Mouse (Mus musculus) CH12F3 (cell line): ENCODE results near the gene Sema6b.
"Not testable (repeated sequence)": the region's sequence is repeated elsewhere in the genome, so short reads cannot be mapped to it uniquely, and the experiment has no call there.

ENCODE experiments used
- in situ Hi-C: fragments of 300-500 bp; cut with MboI; formaldehyde crosslinking; loops from 2 replicates; pipeline ENCODE4 v1.14.3; 2020; ENCODE audit warnings: low sequenced_read_pairs

The Sema6b gene

DNA sequence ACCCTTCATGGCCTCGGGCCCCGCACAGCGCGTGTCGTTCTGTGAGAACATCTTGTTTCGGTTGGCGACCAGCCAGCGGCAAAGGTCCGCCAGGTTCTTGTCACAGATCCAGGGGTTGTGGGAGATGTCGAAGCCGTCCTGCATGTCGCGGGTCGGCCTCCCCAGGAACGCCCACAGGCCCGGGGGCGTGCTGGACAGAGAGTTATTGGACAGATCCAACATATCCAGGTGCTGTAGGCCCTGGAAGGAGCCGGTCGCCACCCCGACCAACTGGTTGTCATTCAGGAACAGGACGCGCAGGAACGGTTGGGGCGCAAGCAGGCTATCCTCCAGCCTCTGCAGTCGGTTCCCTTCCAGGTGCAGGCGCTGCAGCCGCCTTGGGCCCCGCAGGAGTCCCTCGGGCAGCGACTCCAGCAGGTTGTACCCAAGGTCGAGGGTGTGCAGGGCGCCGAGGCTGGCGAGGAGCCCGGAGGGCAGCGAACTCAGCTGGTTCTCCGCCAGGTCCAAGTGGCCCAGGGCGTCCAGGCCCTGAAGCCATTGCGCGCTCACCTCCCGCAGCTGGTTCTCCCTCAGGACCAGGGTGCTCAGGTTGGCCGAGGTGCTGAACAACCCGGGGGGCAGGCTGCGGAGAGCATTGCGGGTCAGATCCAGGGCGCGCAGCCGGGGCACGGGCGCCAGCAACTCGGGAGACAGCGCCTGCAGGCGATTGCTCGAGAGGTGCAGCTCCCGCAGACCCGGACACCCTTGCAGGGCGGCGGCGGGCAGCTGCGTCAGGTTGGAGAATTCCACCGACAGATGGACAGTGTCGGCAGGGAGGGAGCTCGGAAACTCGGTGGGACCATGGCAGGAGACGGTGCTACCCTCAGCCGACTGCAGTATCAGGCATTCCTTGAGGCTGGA, 19.9 kb downstream of the Sema6b start:
- in situ Hi-C loops: no loop called here

GRCm38 (mm10) chr17:56119431-56119830, 20.7 kb downstream of the Sema6b start:
- in situ Hi-C loops: no loop called here

DNA sequence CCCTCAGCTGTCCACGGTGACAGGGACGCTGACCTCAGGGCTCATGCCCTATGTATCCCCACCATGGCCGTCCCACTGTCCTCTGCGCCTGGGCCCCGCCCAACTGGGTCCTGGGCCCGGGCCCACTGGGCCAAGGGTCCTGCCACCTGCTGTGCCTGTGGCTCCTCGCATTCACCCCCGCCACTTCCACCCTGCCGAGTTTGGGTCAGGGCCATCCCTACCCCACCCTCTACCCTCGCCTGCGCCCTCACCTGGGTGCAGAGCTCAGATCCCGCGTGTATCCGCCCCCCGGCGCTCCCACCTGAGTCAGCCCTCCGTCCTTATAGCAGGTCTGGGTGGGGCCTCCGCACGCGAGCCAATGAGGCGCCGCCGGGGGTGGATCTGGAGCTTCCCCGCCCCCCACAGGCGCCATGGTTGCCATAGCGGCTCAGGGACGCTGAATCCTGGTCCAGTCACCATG, 22.9 kb downstream of the Sema6b start, which contains the start of gene Plin5:
Gene Plin5 (minus strand): TSS at position 346 of the 460 bp plus-strand sequence.
- in situ Hi-C loops: no loop called here

GRCm38 (mm10) chr17:56116193-56116592, 23.9 kb downstream of the Sema6b start:
- in situ Hi-C loops: no loop called here

- in situ Hi-C loops: no loop called here
These were observed 27.4 kb downstream of the Sema6b start for GRCm38 (mm10) chr17:56112743-56113142.

GRCm38 (mm10) chr17:56111864-56112263, 28.3 kb downstream of the Sema6b start:
- in situ Hi-C loops: no loop called here

GRCm38 (mm10) chr17:56111021-56111420, 29.1 kb downstream of the Sema6b start:
- in situ Hi-C loops: no loop called here

DNA sequence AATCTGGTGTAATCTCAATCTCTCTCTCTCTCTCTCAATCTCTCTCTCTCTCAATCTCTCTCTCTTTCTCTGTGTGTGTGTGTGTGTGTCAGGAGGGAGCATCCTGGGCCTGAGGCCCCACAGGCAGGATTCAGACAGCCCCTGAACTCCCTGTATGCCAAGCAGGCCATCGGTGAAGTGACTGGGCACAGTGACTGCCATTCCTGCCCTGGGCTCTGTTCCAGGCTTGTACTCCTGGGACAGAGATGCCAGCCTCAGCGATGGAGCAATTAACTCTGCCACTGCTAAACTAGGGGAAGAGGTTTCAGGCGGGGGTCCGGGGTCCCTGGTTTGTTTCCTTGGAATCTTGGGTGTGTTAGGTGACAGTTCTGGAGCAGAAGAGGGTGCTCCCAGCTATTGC, 29.6 kb downstream of the Sema6b start:
- in situ Hi-C loops: no loop called here

GRCm38 (mm10) chr17:56109219-56110051, 30.7 kb downstream of the Sema6b start, which contains the start of gene Plin4:
Plin4 (minus strand) TSS chr17:56109803.
- in situ Hi-C loops: no loop called here

GRCm38 (mm10) chr17:56108334-56109044, 31.7 kb downstream of the Sema6b start:
- in situ Hi-C loops: no loop called here

DNA sequence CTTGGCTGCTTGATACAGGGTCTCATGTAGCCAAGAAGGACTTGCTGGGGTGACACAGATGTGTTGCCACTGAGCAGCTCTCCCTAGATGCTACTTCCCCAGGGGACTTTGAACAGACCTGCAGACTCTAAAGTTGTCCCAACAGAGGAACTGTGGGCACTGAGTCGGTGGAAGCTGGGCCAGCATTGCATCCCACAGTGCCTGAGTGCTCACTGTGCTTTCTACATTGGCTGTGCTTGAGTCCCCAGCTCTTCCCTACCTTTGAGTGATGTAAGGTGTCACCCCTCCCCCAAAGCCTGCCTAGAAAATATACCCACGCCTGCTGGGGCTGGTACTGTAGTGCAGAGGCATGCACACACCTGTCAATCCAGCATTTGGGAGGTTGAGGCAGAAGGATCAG, 32.4 kb downstream of the Sema6b start:
- in situ Hi-C loops: no loop called here

GRCm38 (mm10) chr17:56106981-56107380, 33.2 kb downstream of the Sema6b start:
- in situ Hi-C loops: no loop called here

GRCm38 (mm10) chr17:56106436-56106835, 33.7 kb downstream of the Sema6b start:
- in situ Hi-C loops: not testable (repeated sequence)

- in situ Hi-C loops: not testable (repeated sequence)
These were observed 35.3 kb downstream of the Sema6b start for GRCm38 (mm10) chr17:56104821-56105220.

GRCm38 (mm10) chr17:56103465-56104285, 36.5 kb downstream of the Sema6b start:
- in situ Hi-C loops: no loop called here

DNA sequence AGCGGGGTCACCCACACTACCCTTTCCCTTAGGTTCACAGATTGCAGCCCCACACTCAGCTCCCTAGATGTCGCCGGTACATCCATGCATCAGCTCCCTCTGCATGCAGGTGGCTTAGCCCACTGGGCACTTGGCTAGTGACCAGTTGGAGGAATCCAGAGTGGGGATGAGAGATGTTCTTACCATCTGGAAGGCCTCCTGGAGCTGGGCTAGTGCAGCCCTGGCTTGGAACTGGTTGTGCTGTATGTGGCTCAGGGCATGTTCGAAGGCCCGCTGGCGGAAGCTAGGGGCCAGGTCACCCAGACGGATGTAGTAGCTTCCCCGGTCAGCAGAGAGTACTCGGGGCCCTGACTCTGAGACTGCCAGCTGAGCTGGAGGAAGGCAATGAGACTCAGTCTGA, 37.2 kb downstream of the Sema6b start:
- in situ Hi-C loops: no loop called here

GRCm38 (mm10) chr17:56102158-56102557, 38.0 kb downstream of the Sema6b start:
- in situ Hi-C loops: no loop called here

DNA sequence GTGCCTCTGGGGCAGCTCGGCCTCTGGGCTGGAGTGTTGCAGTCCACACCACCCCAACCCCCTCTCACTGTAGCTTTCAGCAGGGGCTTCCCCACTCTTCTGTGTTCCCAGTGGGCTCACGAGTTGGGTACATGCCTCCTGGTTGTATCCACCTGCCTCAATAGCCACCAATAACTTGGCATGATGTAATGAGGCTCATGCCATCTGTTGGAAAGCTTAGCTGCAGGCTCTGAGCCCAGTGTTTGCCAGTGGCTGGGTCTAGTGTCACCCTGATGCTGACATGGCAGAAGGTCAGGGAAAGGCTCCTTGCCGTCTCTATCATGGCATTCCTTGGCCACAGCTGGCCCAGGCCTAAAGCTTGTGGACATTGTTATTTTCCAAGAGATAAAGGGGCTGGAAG, 39.3 kb downstream of the Sema6b start:
- in situ Hi-C loops: no loop called here

- in situ Hi-C loops: no loop called here
These were observed 41.2 kb downstream of the Sema6b start for GRCm38 (mm10) chr17:56098711-56099572.
